Comparison of ENCODE assay signal across 13 mouse cellular contexts in the genomic region with DNA sequence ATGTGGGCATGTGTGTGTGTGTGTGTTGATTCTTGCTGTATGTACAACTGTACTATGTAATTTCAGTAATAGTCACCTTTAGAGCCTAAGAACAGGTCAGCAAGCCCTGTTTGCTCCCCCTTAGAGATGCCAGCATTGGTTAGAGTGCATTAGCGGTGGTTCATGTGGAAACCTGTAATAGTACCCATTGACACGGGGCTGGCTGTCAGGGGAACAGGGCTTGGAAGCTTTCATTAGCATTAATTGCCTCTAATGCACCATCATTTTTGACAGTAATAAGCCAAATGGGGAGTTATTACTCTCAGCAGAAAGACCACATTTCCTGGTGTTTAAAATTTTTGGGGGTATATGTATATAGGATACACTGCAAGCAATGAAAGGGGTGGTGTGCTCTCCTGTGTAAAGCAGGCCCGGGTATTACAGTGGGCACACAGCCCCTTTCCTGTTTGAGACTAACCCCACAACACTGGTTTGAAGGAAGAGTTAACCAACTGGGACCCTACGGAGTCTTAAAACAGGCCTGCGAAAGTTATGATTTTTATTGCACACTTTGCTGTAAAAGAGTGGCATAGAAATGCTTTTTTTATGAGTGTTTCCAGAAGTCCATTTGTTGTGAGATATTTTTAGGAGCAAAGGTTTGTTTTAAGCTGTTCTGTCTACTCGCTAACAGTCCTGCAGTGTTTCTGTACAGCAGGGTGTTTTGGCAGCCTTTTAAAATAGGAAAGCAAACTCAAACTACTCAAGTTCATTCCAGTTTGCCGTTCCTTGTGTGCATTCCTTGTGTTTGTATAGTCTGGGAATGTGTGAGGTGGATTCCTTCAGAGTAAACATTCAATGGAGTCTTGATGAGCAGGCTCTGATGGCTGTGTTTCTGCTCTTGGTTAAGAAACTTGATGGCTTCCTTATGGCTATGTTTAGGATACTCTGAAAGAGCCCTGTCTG. TPM values are rescaled to one million over a fixed set of nuclear protein-coding genes. Genes with fewer than 3 reads are reported as not detected.
DNase-seq lines count a peak whose midpoint lies in the region; ATAC-seq and TF ChIP-seq lines count a peak whose summit lies in the region.
"Had no signal": no experiment of that assay in that cellular context is flagged by ENCODE, and none has a peak within 500 bp of the region (broad histone marks: within the 10 kb centered on the region; RNA-seq: fewer than 3 reads in every experiment).

No protein-coding gene starts in this region.

- peaks cover 27% of the 10 kb centered on the region; the same call in 1 of the 2 replicates for H3K4me1 ChIP-seq in forebrain, embryonic 13.5 days
- H3K4me1 ChIP-seq in forebrain, embryonic 11.5 days (replicated peaks; ENCODE audit: control insufficient read depth, insufficient read depth, low read length) = 0 out of 2 replicates have a peak, but pooled peaks cover 4% of the 10 kb centered on the region
- H3K4me1 ChIP-seq in liver, adult 2 months (ENCODE audit: control insufficient read depth, insufficient read depth, low read length) = no peaks in the 10 kb centered on the region
- H3K4me1 ChIP-seq in forebrain, postnatal 0 days (ENCODE audit: insufficient read depth) = 0 out of 2 replicates have a peak, but pooled peaks cover 5% of the 10 kb centered on the region
- peaks cover 11% of the 10 kb centered on the region; the same call in 1 of the 2 replicates for H3K4me1 ChIP-seq in stomach, embryonic 15.5 days

- H3K27ac ChIP-seq in forebrain, embryonic 13.5 days = peak overlapping the region; percentile 31
- no peak overlapping the region for H3K27ac ChIP-seq in forebrain, embryonic 11.5 days (ENCODE audit: low read depth, low read length)
- H3K27ac ChIP-seq in liver, adult 2 months (replicated peaks; ENCODE audit: insufficient read depth, low read depth, low read length) = no peak overlapping the region
- H3K27ac ChIP-seq in forebrain, postnatal 0 days (ENCODE audit: low read depth, low read length) = no peak overlapping the region
- peak overlapping the region; percentile 68 for H3K27ac ChIP-seq in stomach, embryonic 15.5 days

- peaks cover 89% of the 10 kb centered on the region for H3K36me3 ChIP-seq in forebrain, embryonic 13.5 days (ENCODE audit: poor library complexity, severe bottlenecking)
- peaks cover 23% of the 10 kb centered on the region for H3K36me3 ChIP-seq in forebrain, embryonic 11.5 days (ENCODE audit: control insufficient read depth, insufficient read depth, low read length)
- H3K36me3 ChIP-seq in liver, adult 2 months (ENCODE audit: control insufficient read depth, insufficient read depth, low read length) = peaks cover 69% of the 10 kb centered on the region
- peaks cover 37% of the 10 kb centered on the region for H3K36me3 ChIP-seq in forebrain, postnatal 0 days (ENCODE audit: insufficient read depth)
- peaks cover 30% of the 10 kb centered on the region for H3K36me3 ChIP-seq in stomach, embryonic 15.5 days

- H3K4me2 ChIP-seq in forebrain, embryonic 13.5 days = no peak overlapping the region
- H3K4me2 ChIP-seq in forebrain, embryonic 11.5 days (ENCODE audit: low read depth, low read length, severe bottlenecking) = no peak overlapping the region
- H3K4me2 ChIP-seq in forebrain, postnatal 0 days (ENCODE audit: low read depth) = no peak overlapping the region
- no peak overlapping the region for H3K4me2 ChIP-seq in stomach, embryonic 15.5 days

- no peaks in the 10 kb centered on the region for H3K9me3 ChIP-seq in forebrain, embryonic 13.5 days (replicated peaks)
- H3K9me3 ChIP-seq in forebrain, embryonic 11.5 days (ENCODE audit: control insufficient read depth, low read length) = no peaks in the 10 kb centered on the region
- no peaks in the 10 kb centered on the region for H3K9me3 ChIP-seq in forebrain, postnatal 0 days (ENCODE audit: low read length)
- no peaks in the 10 kb centered on the region for H3K9me3 ChIP-seq in stomach, embryonic 15.5 days
- H3K9me3 ChIP-seq: G1E had no signal

- H3K9ac ChIP-seq in forebrain, embryonic 13.5 days = no peak overlapping the region
- H3K9ac ChIP-seq in forebrain, embryonic 11.5 days (ENCODE audit: low read length) = no peak overlapping the region
- no peak overlapping the region for H3K9ac ChIP-seq in liver, adult 2 months (ENCODE audit: low read depth, low read length)
- H3K9ac ChIP-seq in forebrain, postnatal 0 days = no peak overlapping the region
- H3K9ac ChIP-seq in stomach, embryonic 15.5 days = no peak overlapping the region

- no peaks in the 10 kb centered on the region for H3K79me2 ChIP-seq in liver, adult 2 months (ENCODE audit: control insufficient read depth, insufficient read depth, low read length)

- H3K27me3 ChIP-seq in forebrain, embryonic 13.5 days = no peaks in the 10 kb centered on the region
- H3K27me3 ChIP-seq in forebrain, embryonic 11.5 days (ENCODE audit: control insufficient read depth, insufficient read depth, low read length) = no peaks in the 10 kb centered on the region
- H3K27me3 ChIP-seq in liver, adult 2 months (ENCODE audit: control insufficient read depth, insufficient read depth, low read length) = no peaks in the 10 kb centered on the region
- H3K27me3 ChIP-seq in forebrain, postnatal 0 days (ENCODE audit: insufficient read depth, low read length) = no peaks in the 10 kb centered on the region
- H3K27me3 ChIP-seq in stomach, embryonic 15.5 days (replicated peaks) = no peaks in the 10 kb centered on the region

- ATAC-seq in forebrain, embryonic 13.5 days = 0 out of 2 replicates have a peak, but pooled peaks have one; percentile 36
- ATAC-seq in forebrain, embryonic 11.5 days (replicated peaks; ENCODE audit: low FRiP score) = no peak
- peak; percentile 54 for ATAC-seq in forebrain, postnatal 0 days
- ATAC-seq in stomach, embryonic 15.5 days (ENCODE audit: insufficient read depth, low FRiP score, low read depth) = peak; percentile 60; the same call in 1 of the 2 replicates

- no peak for TF ChIP-seq POLR2A in liver, adult 2 months (IDR thresholded peaks at IDR 0.05; ENCODE audit: extremely low read depth, insufficient read depth, low read length)

- 79% methylated on average over 7 of the region's 7 CpGs for WGBS in forebrain, embryonic 13.5 days
- WGBS in forebrain, embryonic 11.5 days = 87% methylated on average over 7 of the region's 7 CpGs
- WGBS in liver, adult 2 months = 82% methylated on average over 7 of the region's 7 CpGs
- 53% methylated on average over 7 of the region's 7 CpGs for WGBS in forebrain, postnatal 0 days
- 47% methylated on average over 7 of the region's 7 CpGs for WGBS in stomach, embryonic 15.5 days

- no peak for TF ChIP-seq CTCF in liver, adult 2 months (IDR thresholded peaks at IDR 0.05; ENCODE audit: low read depth, low read length)
- no peak for TF ChIP-seq CTCF in forebrain, postnatal 0 days (IDR thresholded peaks at IDR 0.05; ENCODE audit: low read depth)

- no peak for DNase-seq in forebrain, embryonic 11.5 days (ENCODE audit: low spot score)
- DNase-seq in liver, adult 2 months (ENCODE audit: extremely low read depth, low read depth, low spot score) = peak; percentile 4
- DNase-seq in liver = no peak
- DNase-seq in forebrain, postnatal 0 days = no peak
- DNase-seq in thymus, postnatal 36 days = no peak
- DNase-seq in left cerebral cortex, postnatal 10 days (ENCODE audit: extremely low spot score in 1 of 2, low spot score in 2 of 2) = no peak
- DNase-seq: cerebellum, adult 9-11 months; gastrocnemius, postnatal 14 days; heart, postnatal 14 days had no signal

- intact Hi-C loops in left cerebral cortex, postnatal 10 days (cut with DNase I) = no loop called here

- no peak overlapping the region for H3K4me3 ChIP-seq in forebrain, embryonic 13.5 days
- no peak overlapping the region for H3K4me3 ChIP-seq in forebrain, embryonic 11.5 days (ENCODE audit: low read depth, low read length)
- no peak overlapping the region for H3K4me3 ChIP-seq in liver, adult 2 months (ENCODE audit: insufficient read depth, low read depth, low read length)
- no peak overlapping the region for H3K4me3 ChIP-seq in forebrain, postnatal 0 days (ENCODE audit: low read depth, low read length)
- no peak overlapping the region for H3K4me3 ChIP-seq in stomach, embryonic 15.5 days (replicated peaks)

RNA-seq across cellular contexts. Expression of gene Mroh8, which starts 27.0 kb away (rescaled TPM):
- polyA plus RNA-seq in forebrain, embryonic 13.5 days (2015; fragmentation: Nextera tagmentation; extraction: Ambion mirVana) = 0.64 and 0.72 TPM in 2 replicates
- 0.48 and 1.1 TPM in 2 replicates for polyA plus RNA-seq in forebrain, embryonic 11.5 days (2014; fragmentation: Nextera tagmentation; extraction: Ambion mirVana)
- under 0.01 TPM in 1 of 2 replicates, not detected in the other for total RNA-seq in liver, adult 2 months (2014; rRNA removed)
- polyA plus RNA-seq in liver, adult 2 months (2012; rRNA removed) = 0.02 and 0.05 TPM in 2 replicates
- 0.38 and 1.2 TPM in 2 replicates for total RNA-seq in forebrain, postnatal 0 days (2014; rRNA removed)
- polyA plus RNA-seq in forebrain, postnatal 0 days (2015; fragmentation: Nextera tagmentation; extraction: Ambion mirVana) = 0.23 and 0.65 TPM in 2 replicates
- 0.63 and 0.76 TPM in 2 replicates for polyA plus RNA-seq in stomach, embryonic 15.5 days (2015; fragmentation: Nextera tagmentation; extraction: Ambion mirVana)
- under 1 TPM; 0.59 to 0.60 TPM for total RNA-seq in left cerebral cortex, postnatal 10 days (2021)

RNA-seq across cellular contexts. Expression of gene Rpn2, which starts 27.5 kb away (rescaled TPM):
- 197 and 218 TPM in 2 replicates for polyA plus RNA-seq in forebrain, embryonic 13.5 days (2015; fragmentation: Nextera tagmentation; extraction: Ambion mirVana)
- 272 and 277 TPM in 2 replicates for polyA plus RNA-seq in forebrain, embryonic 11.5 days (2014; fragmentation: Nextera tagmentation; extraction: Ambion mirVana)
- total RNA-seq in liver, adult 2 months (2014; rRNA removed) = 118 and 144 TPM in 2 replicates
- 155 and 157 TPM in 2 replicates for polyA plus RNA-seq in liver, adult 2 months (2012; rRNA removed)
- total RNA-seq in forebrain, postnatal 0 days (2014; rRNA removed) = 175 and 198 TPM in 2 replicates
- 152 and 184 TPM in 2 replicates for polyA plus RNA-seq in forebrain, postnatal 0 days (2015; fragmentation: Nextera tagmentation; extraction: Ambion mirVana)
- polyA plus RNA-seq in stomach, embryonic 15.5 days (2015; fragmentation: Nextera tagmentation; extraction: Ambion mirVana) = 308 and 346 TPM in 2 replicates
- 100 to 1,000 TPM; 141 to 143 TPM for total RNA-seq in left cerebral cortex, postnatal 10 days (2021)

RNA-seq across cellular contexts. Expression of gene Ghrh, which starts 40.9 kb away (rescaled TPM):
- 2.5 TPM in 2 replicates for polyA plus RNA-seq in forebrain, embryonic 13.5 days (2015; fragmentation: Nextera tagmentation; extraction: Ambion mirVana)
- polyA plus RNA-seq in forebrain, embryonic 11.5 days (2014; fragmentation: Nextera tagmentation; extraction: Ambion mirVana) = 0.83 and 1.5 TPM in 2 replicates
- not detected in 2 replicates for total RNA-seq in liver, adult 2 months (2014; rRNA removed)
- not detected in 2 replicates for polyA plus RNA-seq in liver, adult 2 months (2012; rRNA removed)
- 1.5 and 1.7 TPM in 2 replicates for total RNA-seq in forebrain, postnatal 0 days (2014; rRNA removed)
- polyA plus RNA-seq in forebrain, postnatal 0 days (2015; fragmentation: Nextera tagmentation; extraction: Ambion mirVana) = 0.74 and 2.8 TPM in 2 replicates
- polyA plus RNA-seq in stomach, embryonic 15.5 days (2015; fragmentation: Nextera tagmentation; extraction: Ambion mirVana) = 0.49 TPM in 1 of 2 replicates, not detected in the other
- total RNA-seq in left cerebral cortex, postnatal 10 days (2021) = not detected
- total RNA-seq: gastrocnemius, postnatal 14 days; heart, postnatal 14 days had no signal
- polyA plus RNA-seq: G1E; kidney, embryonic 14.5 days had no signal

Comparison
In these comparisons a context has a peak if more than half of its experiments do, and no peak if none do; other contexts are left out.
1. H3K27ac ChIP-seq: peak in forebrain, embryonic 13.5 days (single experiment) and stomach, embryonic 15.5 days (single experiment); none in forebrain, embryonic 11.5 days (single experiment), liver, adult 2 months (single experiment) and forebrain, postnatal 0 days (single experiment).